Mouse (Mus musculus): ENCODE measurements around the gene Cd300lg.

DNA sequence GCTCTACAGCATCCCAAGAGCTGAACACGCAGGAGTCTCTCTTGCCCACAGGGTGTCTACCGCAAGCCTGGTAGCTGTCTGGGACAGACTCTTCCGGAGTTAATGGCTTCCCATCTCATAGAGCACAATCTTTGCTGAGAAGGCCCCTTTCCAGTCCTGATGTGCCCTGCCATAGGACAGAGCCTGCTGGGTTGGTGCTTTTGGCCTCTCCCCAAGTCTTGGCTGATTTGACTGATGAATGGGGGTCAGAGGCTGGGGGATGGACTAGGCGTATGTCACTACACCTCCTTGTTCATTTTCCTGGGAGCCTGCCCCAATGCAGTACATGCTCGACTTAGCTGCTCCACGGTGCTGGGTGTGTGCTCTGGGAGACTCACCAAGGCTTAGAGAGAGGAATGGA lies 3.5 kb upstream of the Cd300lg start:
- TF ChIP-seq POLR2A (IDR thresholded peaks at IDR 0.05; ENCODE audit: borderline replicate concordance, control insufficient read depth, low read depth, low read length) (no peak), CTCF (IDR thresholded peaks at IDR 0.05; ENCODE audit: control insufficient read depth, insufficient read depth, low read length) (no peak)

Data from bone marrow, adult 2 months (tissue).